Mouse (Mus musculus): ENCODE data around the gene Unc119. TPM values are rescaled to one million over a fixed set of nuclear protein-coding genes. Genes with fewer than 3 reads are reported as not detected.

The Unc119 gene
- total RNA-seq (2021): 10 to 100 TPM; 55.7 to 67.1 TPM
- long read RNA-seq, experiment 1, transcript Unc119-201 (5 exons, 1,329 nt): major isoform, 87 of 105 reads
- long read RNA-seq, experiment 1, partial matches to known transcripts: 7 of 105 reads
- long read RNA-seq, experiment 1, other reads (novel, unspliced or antisense): 5 of 105 reads
- long read RNA-seq, experiment 2, transcript Unc119-203 (5 exons, 1,371 nt): minor isoform, 7 of 101 reads
- long read RNA-seq, experiment 2, transcript Unc119-201 (5 exons, 1,329 nt): major isoform, 87 of 101 reads
- long read RNA-seq, experiment 2, partial matches to known transcripts: 1 of 101 reads
- long read RNA-seq, experiment 2, other reads (novel, unspliced or antisense): 6 of 101 reads

DNA sequence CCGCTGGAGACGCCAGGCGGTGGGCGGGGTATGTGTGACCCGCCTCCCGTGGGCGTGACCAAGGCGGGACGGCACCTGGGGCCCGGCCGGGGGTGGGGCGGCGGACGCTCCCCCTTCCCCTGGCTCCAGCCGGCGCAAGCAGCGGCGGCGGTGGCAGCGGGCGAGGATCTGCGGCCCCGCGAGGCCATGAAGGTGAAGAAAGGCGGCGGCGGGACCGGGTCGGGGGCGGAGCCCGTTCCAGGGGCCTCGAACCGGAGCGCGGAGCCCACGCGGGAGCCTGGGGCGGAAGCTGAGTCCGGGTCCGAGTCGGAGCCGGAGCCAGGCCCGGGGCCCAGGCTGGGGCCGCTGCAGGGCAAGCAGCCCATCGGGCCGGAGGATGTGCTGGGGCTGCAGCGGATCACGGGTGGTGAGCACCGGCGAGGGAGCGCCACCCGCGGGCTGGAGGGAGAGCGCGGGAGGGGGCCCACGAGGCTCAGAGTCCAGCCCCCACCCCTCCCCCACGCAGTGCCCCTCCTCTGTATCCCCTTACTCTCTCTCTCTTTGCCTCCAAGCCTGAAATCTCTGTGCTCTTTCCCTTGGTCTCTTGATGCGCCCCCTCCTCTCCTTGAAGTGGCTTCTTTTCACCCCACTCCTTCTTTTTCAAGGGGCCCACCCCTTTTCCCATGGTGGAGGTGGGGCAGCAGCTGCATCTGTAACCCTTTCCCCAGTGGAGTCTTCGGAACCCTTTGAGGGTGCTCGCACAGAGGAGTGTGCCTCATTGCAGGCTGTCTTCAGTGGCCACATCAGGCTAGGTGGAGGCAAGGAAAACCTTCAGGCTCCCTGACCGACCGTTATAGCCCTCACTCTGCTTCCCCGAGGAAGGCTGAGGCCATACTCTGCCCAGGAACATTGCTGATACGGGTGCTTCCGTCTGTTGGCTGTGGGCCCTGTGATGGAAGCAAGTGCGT lies at the start of gene Unc119:
TSS of gene Unc119 (plus strand) at position 102 of the 947 bp plus-strand sequence.
- peak; percentile 67 to 68 for DNase-seq (ENCODE audit: low spot score in 2 of 2)

DNA sequence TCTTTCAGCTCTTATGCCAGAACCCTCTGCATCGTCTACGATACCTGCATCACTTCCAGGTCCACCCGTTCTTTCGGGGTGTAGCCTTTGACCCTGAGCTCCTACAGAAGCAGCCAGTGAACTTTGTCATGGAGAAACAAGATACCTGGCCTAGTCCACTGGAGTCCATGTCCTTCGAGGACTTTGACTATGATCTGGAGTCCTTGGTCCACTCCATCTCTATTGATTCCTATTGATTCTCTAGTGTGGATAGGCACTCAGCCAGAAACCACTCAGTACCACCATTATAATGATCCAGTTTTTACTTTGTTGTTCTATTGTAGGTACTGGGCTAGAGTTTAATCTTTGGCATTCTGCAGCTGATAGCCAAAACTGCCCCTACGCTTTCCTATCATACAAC lies 48.7 kb upstream of the Unc119 start:
- no peak for DNase-seq (ENCODE audit: low spot score in 2 of 2)

DNA sequence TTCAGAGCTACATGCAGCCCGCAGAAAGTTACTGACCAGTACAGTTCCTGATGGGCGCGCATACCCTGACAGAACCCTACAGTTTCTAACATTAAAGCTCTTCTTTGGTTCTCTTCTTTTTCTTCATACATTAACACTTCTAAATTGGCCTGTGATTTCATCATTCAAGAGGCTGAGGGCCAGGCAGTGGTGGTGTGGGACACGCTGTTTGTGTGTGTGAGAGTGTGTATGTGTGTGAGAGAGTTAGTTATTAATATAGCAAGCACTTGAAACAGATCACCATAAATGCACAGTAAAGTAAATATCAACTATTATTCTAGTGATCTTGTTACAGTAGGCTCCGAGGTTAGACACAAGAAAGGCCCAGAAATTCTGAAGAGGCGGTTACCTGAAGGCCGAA lies 42.4 kb upstream of the Unc119 start:
- DNase-seq (ENCODE audit: low spot score in 2 of 2): no peak

DNA sequence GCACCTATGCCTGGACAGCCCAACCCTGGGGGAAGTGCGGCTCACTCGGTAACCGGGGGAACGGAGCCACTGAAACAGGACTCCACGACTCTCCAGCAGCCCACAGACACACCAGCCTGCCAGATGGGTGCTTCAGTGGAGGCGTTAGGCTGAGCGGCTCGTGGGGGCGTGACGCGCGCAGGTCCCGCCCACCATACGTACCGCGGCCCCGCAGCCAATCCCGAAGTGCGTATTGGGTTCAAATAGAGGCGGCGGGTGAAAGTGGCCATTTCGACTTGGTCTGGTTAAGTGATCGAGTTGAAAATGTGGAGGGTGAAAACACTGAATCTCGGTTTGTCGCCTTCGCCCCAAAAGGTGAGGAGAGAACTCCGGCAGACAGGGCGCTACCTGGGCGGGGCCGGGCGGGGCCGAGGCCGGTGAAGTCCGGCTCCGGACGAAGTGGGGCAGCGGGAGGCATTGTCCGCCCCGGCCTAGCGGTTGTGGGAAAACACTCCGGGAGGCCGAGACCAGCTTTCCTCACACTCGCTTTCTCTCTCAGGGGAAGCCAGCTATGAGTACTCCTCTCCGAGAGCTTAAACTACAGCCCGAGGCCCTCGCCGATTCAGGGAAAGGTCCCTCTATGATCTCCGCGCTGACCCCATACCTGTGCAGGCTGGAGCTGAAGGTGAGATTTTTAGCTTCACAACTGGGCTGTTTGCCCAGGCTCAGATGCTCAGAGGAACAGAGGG lies 41.8 kb upstream of the Unc119 start, which contains the start of gene Spag5:
TSS of gene Spag5 (plus strand) at position 173 of the 728 bp plus-strand sequence.
- peak; percentile 67 to 80 for DNase-seq (ENCODE audit: low spot score in 2 of 2)

DNA sequence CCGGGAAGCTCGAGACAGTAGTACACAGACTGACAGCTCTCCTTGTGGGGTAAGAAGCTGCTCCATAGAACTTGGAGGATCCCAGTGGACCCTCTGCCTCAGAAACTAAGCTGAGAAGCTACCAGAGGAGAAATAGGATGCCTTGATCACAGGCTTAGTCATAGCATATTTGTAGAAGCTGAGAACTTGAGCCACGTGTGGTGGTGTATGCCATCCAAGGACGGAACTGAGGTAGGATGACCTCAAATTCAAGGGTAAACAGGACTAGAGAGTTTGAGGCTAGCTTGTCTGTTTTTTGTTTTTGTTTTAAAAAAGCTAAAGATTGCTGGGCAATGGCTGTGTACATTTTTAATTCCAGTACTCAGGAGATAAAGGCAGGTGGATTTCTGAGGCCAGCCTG lies 38.0 kb upstream of the Unc119 start:
- no peak for DNase-seq (ENCODE audit: low spot score in 2 of 2)

DNA sequence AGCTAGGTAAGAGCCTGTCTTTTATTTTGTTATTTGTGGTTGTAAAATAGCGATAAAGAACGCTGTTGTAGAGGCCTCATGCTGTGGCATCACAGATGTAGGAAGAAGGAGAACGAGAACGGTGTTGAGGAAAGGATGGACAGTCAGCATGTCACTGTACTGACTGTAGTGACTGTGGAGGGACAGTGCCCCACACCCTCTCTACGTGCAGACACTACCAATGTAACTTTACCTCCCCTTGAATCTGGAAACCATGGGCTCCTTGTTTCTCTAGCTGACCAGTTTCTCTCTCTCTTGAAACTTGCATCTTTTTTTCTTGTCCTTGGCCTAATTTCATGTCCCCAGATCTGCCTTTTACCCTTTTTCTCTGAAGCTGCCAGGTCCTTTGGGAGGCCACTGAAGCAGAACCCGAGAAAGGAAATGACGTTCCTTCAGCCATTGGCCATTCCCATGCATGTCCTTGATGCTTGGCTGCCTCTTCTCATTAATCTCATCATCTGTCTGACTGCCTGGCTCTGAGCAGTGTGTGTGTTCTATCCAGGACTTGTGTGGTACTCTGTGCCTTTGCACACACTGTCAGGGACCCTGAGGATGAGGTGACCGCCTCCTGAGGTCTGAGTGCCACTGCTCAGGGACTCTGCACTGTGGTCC lies 32.3 kb upstream of the Unc119 start:
- no peak for DNase-seq (ENCODE audit: low spot score in 2 of 2)

DNA sequence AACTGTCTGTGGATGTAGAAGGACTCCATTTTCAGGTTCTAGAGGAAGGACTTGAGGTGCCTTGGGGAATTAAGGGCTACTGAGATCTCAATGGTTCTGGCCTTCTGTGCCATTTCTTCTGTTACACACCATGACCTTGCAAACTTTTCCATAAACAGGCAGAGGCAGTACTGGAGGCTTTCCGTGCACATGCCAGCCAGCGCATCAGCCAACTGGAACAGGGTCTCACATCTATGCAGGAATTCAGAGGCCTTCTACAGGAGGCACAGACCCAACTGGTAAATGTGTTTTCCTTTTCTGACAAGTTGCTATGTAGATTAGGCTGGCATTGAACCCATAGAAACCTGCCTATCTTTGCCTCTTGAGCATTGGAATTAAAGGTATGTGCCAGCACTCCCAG lies 29.6 kb upstream of the Unc119 start:
- DNase-seq (ENCODE audit: low spot score in 2 of 2): no peak

DNA sequence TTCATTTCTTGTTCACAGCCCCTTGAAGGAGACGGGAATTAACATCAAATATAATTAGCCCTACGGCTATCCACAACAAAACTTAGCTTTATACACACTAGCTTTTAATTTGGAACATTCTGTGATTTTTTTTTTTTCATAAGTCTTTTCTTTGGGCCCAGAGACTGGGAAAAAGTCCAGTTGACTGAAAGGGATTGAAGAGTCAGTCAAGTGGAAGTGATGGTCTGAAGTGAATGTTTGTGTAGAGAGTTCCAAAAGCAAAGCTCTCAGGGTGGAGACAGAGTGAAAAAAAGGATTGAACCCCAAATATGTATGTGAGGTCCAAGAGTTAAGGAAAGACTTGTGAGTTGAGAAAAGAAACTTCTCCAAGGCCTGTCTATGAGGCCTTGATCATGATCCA lies 24.9 kb upstream of the Unc119 start:
- no peak for DNase-seq (ENCODE audit: low spot score in 2 of 2)

DNA sequence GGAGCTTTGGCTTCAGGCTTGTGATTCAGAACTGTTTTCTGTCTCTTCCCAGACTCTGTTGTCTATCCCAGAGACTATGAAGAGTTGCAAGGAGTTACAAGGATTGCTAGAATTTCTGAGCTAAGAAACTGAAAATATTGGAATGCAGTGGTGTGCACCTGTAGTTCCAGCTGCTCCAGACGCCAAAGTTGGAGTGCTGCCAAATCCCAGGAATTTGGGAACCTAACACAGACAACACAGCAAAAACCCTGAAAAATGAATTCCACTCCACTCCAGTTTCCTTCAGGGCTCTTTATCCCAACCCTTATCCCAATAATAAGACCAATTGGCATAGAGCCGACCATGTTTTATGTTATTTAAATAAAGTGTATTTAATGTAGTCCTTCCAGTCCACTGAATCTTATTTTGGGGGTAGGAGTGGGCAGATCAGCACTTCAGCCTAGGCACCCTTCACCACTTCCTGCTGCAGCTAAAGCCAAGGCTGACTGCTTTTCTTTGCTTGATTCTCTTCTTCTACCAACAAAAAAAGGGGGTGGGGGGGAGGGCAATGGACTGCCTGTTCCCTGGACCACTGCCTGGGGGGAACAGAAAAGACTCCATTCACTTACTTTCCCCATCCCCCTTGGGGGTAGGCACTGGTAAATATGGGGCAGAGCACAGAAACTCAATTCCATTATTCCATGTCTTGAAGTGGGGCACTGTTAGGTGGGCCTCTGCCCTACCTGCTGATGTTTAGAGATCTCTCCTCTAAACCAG lies 21.0 kb upstream of the Unc119 start:
- DNase-seq (ENCODE audit: low spot score in 2 of 2): no peak

DNA sequence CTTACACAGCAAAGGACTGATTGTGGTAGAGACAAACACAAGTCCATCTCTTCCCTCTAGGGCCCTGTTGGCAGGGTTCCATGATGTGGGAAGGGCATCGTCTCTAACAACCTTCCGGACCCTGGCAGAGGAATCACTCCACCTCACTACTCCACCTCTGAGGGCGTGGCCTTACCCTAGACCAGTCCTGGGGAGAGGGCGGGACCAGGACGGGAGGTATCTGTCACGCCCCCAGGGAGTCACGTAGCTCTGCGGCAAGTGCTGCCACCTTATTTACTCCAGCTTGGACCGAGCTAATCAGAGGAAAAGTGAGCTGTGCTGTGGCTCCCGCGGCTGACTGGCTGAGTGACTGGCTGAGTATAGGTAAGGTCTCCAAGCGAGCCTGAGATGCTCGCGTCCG lies 20.4 kb upstream of the Unc119 start, which contains the start of gene Aldoc:
TSS of gene Aldoc (plus strand) at position 109 of the 400 bp plus-strand sequence.
- DNase-seq (ENCODE audit: low spot score in 2 of 2): peak in 1 of 2 experiments; percentile 67

DNA sequence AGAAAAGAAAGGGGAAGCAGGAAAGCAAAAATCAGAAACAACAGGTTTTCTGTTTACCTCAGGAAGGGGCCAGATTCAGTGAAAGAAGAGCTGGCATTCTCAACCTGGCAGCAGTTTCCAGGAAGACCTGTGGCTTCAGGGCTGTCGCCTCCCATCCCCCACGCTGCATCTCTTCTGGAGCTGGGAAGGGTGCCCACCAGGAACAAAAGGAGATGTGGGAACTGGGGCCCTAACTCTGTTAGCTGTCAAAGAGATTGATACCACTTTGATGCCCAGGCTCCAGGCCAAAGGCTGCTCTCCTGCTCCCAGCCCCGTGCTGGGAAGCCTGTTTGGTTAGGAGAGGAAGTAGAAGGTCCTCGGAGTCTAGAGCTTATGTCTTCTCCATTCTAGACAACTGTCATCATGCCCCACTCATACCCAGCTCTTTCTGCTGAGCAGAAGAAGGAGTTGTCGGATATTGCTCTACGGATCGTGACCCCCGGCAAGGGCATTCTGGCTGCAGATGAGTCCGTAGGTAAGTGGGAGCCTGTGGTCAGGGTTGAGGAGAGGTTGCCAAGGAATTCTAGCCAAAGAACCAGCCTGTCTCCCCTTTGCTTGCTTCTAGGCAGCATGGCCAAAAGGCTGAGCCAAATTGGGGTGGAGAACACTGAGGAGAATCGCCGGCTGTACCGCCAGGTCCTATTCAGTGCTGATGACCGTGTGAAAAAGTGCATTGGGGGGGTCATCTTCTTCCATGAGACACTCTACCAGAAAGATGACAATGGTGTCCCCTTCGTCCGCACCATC lies 19.1 kb upstream of the Unc119 start:
- no peak for DNase-seq (ENCODE audit: low spot score in 2 of 2)

DNA sequence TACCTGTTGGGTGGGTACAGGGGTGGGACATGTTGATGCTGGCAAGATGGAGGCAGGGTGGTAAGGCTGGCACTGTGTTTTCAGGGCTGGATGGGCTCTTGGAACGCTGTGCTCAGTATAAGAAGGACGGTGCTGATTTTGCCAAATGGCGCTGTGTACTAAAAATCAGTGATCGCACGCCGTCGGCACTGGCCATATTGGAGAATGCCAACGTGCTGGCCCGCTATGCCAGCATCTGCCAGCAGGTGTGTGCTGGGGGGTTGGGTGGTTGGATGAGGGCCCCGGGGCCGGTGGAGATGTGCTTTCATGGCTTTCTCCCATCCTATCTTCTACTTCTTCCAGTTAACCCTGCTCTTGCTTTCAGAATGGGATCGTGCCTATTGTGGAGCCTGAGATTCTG lies 18.3 kb upstream of the Unc119 start:
- DNase-seq (ENCODE audit: low spot score in 2 of 2): no peak

DNA sequence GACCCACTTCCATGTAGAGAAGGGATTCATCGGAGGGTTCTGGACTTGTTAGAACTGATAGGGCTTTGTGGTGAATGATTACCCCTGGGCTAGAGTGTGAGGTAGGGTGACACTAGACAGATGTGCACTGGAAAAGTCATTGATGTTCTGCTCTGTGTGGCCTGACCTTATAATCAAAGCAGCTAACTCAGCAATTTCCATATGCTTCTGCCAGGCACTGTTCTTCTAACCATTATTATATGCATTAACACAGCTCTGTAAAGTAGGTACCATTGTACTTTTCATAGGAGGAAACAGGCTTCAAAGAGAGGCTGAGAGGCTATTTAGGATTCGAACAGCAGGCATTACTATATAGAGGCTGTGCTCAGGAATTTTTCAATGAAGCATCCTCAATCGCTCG lies 16.1 kb upstream of the Unc119 start:
- no peak for DNase-seq (ENCODE audit: low spot score in 2 of 2)

DNA sequence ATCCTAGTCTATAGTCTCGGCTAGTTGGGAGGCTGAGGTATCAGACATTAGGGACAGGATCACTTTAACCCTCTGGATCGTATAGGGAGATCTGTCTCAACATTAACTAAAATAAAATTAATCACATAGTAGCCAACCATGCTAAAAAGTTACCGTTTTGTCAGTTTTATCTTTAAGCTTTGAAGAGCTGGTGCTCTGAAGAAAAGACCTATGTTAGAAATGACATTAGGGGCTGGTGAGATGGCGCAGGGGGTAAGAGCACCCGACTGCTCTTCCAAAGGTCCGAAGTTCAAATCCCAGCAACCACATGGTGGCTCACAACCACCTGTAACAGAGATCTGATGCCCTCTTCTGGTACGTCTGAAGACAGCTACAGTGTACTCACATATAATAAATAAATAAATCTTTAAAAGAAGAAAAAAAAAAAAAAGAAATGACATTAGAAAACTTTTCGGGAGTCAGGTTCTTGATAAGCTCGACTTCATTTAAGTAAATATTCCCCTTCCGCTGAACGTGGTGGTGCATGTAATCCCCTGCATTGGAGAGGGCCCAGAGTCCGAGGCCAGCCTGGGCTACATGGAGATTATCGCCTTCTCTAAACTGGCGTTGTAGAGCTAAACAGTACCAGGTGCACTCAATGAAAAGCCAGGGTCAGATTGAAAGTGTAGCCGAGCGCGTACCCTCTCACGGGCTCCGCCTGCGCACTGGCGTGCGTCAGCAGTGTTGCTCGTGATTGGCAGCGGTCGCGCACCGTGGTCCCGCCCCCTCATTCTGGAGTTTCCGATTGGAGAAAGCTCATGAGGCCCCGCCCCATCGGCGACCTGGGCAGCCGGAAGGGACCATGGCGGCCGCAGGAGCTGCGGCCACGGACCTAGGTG lies 15.4 kb upstream of the Unc119 start, which contains the start of gene Pigs:
TSS of gene Pigs (plus strand) at position 782 of the 878 bp plus-strand sequence.
- peak; percentile 91 to 92 for DNase-seq (ENCODE audit: low spot score in 2 of 2)

DNA sequence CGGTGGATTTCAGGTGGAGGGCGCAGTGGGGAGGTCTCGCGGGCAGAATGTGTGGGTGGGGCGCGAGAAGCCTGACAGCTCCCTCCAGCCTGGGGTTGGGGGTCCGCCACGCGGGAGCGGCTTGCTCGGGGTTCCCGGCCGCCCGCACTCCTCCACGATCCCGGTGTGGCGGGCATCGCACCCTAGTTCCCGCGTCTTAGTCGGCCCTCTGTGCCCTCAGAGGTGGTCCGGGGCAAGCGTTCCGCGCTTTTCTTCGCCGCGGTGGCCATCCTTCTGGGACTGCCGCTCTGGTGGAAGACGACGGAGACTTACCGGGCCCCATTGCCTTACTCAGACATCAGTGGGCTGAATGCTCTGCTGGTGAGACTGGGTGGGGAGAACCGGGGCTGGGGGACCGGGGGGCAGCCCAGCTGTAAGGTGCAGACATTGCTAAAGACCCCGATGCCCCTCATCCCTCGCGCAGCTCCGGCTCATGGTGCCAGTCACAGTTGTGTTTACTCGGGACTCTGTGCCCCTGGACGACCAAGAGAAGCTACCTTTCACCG lies 14.7 kb upstream of the Unc119 start:
- DNase-seq (ENCODE audit: low spot score in 2 of 2): no peak

DNA sequence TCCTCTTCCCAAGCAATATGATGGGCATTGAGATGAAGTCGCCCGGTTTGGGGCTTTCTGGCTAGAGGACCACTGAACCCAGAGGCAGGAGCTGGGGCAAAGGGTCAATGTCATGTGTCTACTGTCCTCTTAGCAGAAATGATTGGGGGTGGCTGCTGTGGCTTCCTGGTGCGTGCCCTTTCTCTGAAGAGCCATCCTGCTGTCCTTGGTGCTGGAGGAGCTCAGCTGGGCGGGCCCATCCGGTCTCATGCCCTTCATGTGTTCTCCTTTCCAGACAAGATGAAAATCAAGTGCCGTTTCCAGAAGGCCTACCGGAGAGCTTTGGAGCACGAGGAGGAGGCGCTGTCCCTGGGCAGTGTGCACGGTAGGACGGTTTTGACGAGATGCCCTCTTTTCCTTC lies 10.6 kb upstream of the Unc119 start:
- no peak for DNase-seq (ENCODE audit: low spot score in 2 of 2)

DNA sequence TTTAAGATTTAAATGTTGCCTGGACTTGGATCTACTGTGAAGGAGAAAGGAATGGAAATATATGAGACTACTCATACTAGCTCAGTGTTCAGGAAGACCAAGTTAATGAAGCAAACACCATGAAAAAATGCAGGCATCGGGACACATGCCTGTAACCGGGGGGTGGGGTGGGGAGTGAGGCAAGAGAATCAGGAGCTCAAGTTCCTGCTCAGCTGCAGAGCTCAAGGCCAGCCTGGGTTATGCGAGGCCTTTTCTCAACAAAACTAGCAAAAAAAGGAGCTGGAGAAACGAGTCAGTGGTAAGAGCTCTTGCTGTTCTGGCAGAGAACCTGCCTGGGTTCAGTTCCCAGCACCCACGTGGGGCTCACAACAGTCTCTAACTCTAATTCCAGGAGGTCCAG lies 9.3 kb upstream of the Unc119 start:
- DNase-seq (ENCODE audit: low spot score in 2 of 2): no peak

DNA sequence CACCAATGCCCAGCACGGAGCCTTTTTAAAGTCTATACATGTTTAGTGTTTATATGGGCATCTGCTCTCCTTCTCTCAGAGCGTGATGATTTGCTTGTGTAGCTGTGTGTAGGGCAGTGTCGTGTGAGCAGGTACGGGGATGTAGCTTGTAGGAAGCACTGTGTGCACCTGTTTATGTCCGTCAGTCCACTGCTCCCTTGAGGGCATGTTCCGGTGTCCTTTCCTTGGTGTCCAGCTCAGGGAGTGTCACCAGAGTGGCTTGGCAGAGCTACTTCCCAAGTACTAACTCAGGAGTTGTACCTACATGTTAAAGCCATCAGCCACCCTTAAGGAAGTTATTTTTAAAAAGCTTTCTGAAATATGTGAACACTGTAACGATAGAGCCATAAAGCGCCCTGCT lies 6.2 kb upstream of the Unc119 start:
- no peak for DNase-seq (ENCODE audit: low spot score in 2 of 2)
